In genomic region chr10:84772380-84773130, GRCm38 (mm10) we compare ENCODE assay signal across 13 mouse cellular contexts. TPM values are rescaled to one million over a fixed set of nuclear protein-coding genes. Genes with fewer than 3 reads are reported as not detected.
DNase-seq lines count a peak whose midpoint lies in the region; ATAC-seq and TF ChIP-seq lines count a peak whose summit lies in the region.
"Had no signal": no experiment of that assay in that cellular context is flagged by ENCODE, and none has a peak within 500 bp of the region (broad histone marks: within the 10 kb centered on the region; RNA-seq: fewer than 3 reads in every experiment).

No protein-coding gene starts in this region.

- intact Hi-C loops in left cerebral cortex, adult 2 months (cut with DNase I) = no loop called here
- intact Hi-C loops in left cerebral cortex, postnatal 4 days (cut with DNase I) = no loop called here

- H3K4me1 ChIP-seq in heart, embryonic 14.5 days (ENCODE audit: control insufficient read depth in 2 of 2, insufficient read depth in 2 of 2, low read length in 2 of 2) = peaks cover 26 to 34% of the 10 kb centered on the region in 2 experiments

- H3K36me3 ChIP-seq in heart, embryonic 14.5 days (ENCODE audit: control insufficient read depth, insufficient read depth, low read length) = no peaks in the 10 kb centered on the region

- peak; percentile 23 for DNase-seq in embryo, embryonic 10.5 days (ENCODE audit: low spot score)
- DNase-seq in embryo, embryonic 9.5 days (ENCODE audit: extremely low spot score) = no peak
- peak; percentile 30 to 51 for DNase-seq in left cerebral cortex, adult 2 months (ENCODE audit: extremely low spot score in 1 of 2, low spot score in 2 of 2)
- no peak for DNase-seq in left cerebral cortex, postnatal 4 days
- peak; percentile 62 for DNase-seq in skeletal muscle tissue, adult 2 months (ENCODE audit: low read depth, low spot score)
- DNase-seq in thymus, postnatal 36 days = no peak
- DNase-seq in testis, postnatal 10 days (ENCODE audit: low spot score) = no peak
- DNase-seq: adrenal gland, postnatal 14 days; embryo, embryonic 11 days; kidney, adult 8-10 months had no signal

- peaks cover 11% of the 10 kb centered on the region; the same call in 1 of the 2 replicates for H3K27me3 ChIP-seq in heart, embryonic 14.5 days (ENCODE audit: control insufficient read depth, insufficient read depth, low read length)

- no peaks in the 10 kb centered on the region for H3K9me3 ChIP-seq in heart, embryonic 14.5 days (ENCODE audit: control insufficient read depth, low read length)

- H3K27ac ChIP-seq in left cerebral cortex, adult 2 months = peak overlapping the region; percentile 67; the same call in 1 of the 2 replicates
- H3K27ac ChIP-seq in heart, embryonic 14.5 days (replicated peaks in 1 of 2; ENCODE audit: control insufficient read depth in 1 of 2, insufficient read depth in 1 of 2, low read depth in 2 of 2, low read length in 2 of 2) = peak overlapping the region; percentile 53 to 67; a peak in 3 of 4 replicates

- no peak overlapping the region for H3K9ac ChIP-seq in heart, embryonic 14.5 days (ENCODE audit: low read length)

- no peak overlapping the region for H3K4me3 ChIP-seq in left cerebral cortex, adult 2 months
- no peak overlapping the region for H3K4me3 ChIP-seq in heart, embryonic 14.5 days (ENCODE audit: control insufficient read depth in 1 of 2, insufficient read depth in 1 of 2, low read depth in 1 of 2, low read length in 2 of 2)

- TF ChIP-seq CTCF in left cerebral cortex, adult 2 months (IDR thresholded peaks at IDR 0.05) = no peak

- 37% methylated on average over 4 of the region's 4 CpGs for WGBS in heart, embryonic 14.5 days

- 0 out of 2 replicates have a peak, but pooled peaks have one; percentile 45 for ATAC-seq in heart, embryonic 14.5 days (ENCODE audit: insufficient number of reproducible peaks, insufficient read depth, low FRiP score, low read depth)
- ATAC-seq: forebrain, embryonic 16.5 days; lung, postnatal 0 days had no signal

- H3K4me2 ChIP-seq in heart, embryonic 14.5 days (ENCODE audit: low read length) = no peak overlapping the region

RNA-seq across cellular contexts. Expression of gene Rfx4, which starts 16.7 kb away (rescaled TPM):
- 10 to 100 TPM; 10.3 to 13.4 TPM for total RNA-seq in left cerebral cortex, adult 2 months (2021)
- total RNA-seq in left cerebral cortex, postnatal 4 days (2021) = 10 to 100 TPM in 1 of 2 experiments, 1 to 10 TPM in 1; 9.4 to 10.1 TPM
- not detected in 2 replicates for polyA plus RNA-seq in heart, embryonic 14.5 days (2014; fragmentation: Nextera tagmentation; extraction: Ambion mirVana)
- polyA plus RNA-seq: lung, postnatal 0 days had no signal

Comparison
In these comparisons a context has a peak if more than half of its experiments do, and no peak if none do; other contexts are left out.
1. DNase-seq: peak in embryo, embryonic 10.5 days (single experiment), left cerebral cortex, adult 2 months (2 of 2) and skeletal muscle tissue, adult 2 months (single experiment); none in embryo, embryonic 9.5 days (single experiment), left cerebral cortex, postnatal 4 days (single experiment), thymus, postnatal 36 days (0 of 2) and testis, postnatal 10 days (single experiment).